Mouse (Mus musculus) heart, embryonic 10.5 days (tissue): ENCODE data around the gene Arhgef40. TPM values are rescaled to one million over a fixed set of nuclear protein-coding genes. Genes with fewer than 3 reads are reported as not detected.
A peak's percentile ranks its signal among the peaks of the same experiment; 100 is the strongest.

Experiments
- DNase-seq: peaks from one replicate; pipeline ENCODE4 v3.0.0-alpha.2; 2017; ENCODE audit warnings: low spot score
- H3K27ac ChIP-seq: fragments of 300-500 bp; sonication (generic); 2 replicates; pipeline ENCODE4 v1.5.1; 2016; ENCODE audit warnings: mild to moderate bottlenecking
- H3K27me3 ChIP-seq: fragments of 300-500 bp; sonication (generic); 2 replicates; pipeline ENCODE4 v1.6.1; 2016; ENCODE audit warnings: mild to moderate bottlenecking; ENCODE audit not compliant: poor library complexity, insufficient read depth, severe bottlenecking
- H3K36me3 ChIP-seq: fragments of 300-500 bp; sonication (generic); 2 replicates; pipeline ENCODE4 v1.6.1; 2016; ENCODE audit warnings: mild to moderate bottlenecking, moderate library complexity
- H3K4me1 ChIP-seq: fragments of 300-500 bp; sonication (generic); 2 replicates; pipeline ENCODE4 v1.6.1; 2016; ENCODE audit warnings: mild to moderate bottlenecking
- H3K4me3 ChIP-seq: fragments of 300-500 bp; sonication (generic); 2 replicates; pipeline ENCODE4 v1.5.1; 2016; ENCODE audit warnings: mild to moderate bottlenecking, moderate library complexity
- H3K9me3 ChIP-seq: fragments of 300-500 bp; sonication (generic); 2 replicates; pipeline ENCODE4 v1.6.1; 2016; ENCODE audit warnings: mild to moderate bottlenecking, moderate library complexity
- WGBS: fragments of 180-500 bp; shearing (Covaris S2); methylation state at CpG from one replicate; pipeline ENCODE4 v1.1.7; 2016; 5-methylcytosine and 5-hydroxymethylcytosine counted together
- polyA plus RNA-seq: library from polyadenylated mRNA; unstranded; fragments of >200 nt; fragmentation: Nextera tagmentation; extraction: Ambion mirVana; gene quantifications from 2 replicates; pipeline ENCODE4 v1.2.1, GENCODE M21; 2016

Gene Arhgef40
- polyA plus RNA-seq, 1 experiment from 2014 or later: 86.4 TPM

GRCm38 (mm10) chr14:51986153-51986505 is 1.6 kb downstream of the Arhgef40 start:
- 0 out of 2 replicates have a peak, but pooled peaks cover 11% of the 10 kb centered on the region for H3K27me3 ChIP-seq
- 6% methylated on average over 7 of the region's 7 CpGs for WGBS
- no peak for DNase-seq

GRCm38 (mm10) chr14:51987177-51987576 is 2.7 kb downstream of the Arhgef40 start:
- 91% methylated on average over 6 of the region's 6 CpGs for WGBS
- peaks cover 23% of the 10 kb centered on the region for H3K4me1 ChIP-seq
- no peaks in the 10 kb centered on the region for H3K9me3 ChIP-seq
- H3K27ac ChIP-seq: no peak overlapping the region
- H3K27me3 ChIP-seq: 0 out of 2 replicates have a peak, but pooled peaks cover 11% of the 10 kb centered on the region
- peaks cover 50% of the 10 kb centered on the region for H3K36me3 ChIP-seq
- no peak for DNase-seq
- H3K4me3 ChIP-seq: no peak overlapping the region

More at GRCm38 (mm10) chr14:51986153-51986505, 1.6 kb downstream of the Arhgef40 start:
- Histone ChIP-seq H3K27ac (peak overlapping the region; percentile 94), H3K4me3 (peak overlapping the region; percentile 78), H3K4me1 (peaks cover 23% of the 10 kb centered on the region), H3K9me3 (no peaks in the 10 kb centered on the region), H3K36me3 (peaks cover 40% of the 10 kb centered on the region)

- Histone ChIP-seq H3K4me1 (peaks cover 21% of the 10 kb centered on the region), H3K36me3 (peaks cover 62% of the 10 kb centered on the region), H3K27me3 (0 out of 2 replicates have a peak, but pooled peaks cover 11% of the 10 kb centered on the region), H3K9me3 (no peaks in the 10 kb centered on the region), H3K4me3 (no peak overlapping the region), H3K27ac (no peak overlapping the region)
- WGBS: 78% methylated on average over 12 of the region's 12 CpGs
- DNase-seq: no peak
Measured at GRCm38 (mm10) chr14:51988731-51989130, 4.2 kb downstream of the Arhgef40 start.

- H3K27ac ChIP-seq: no peak overlapping the region
- peaks cover 14% of the 10 kb centered on the region for H3K4me1 ChIP-seq
- WGBS: 66% methylated on average over 12 of the region's 12 CpGs
- H3K36me3 ChIP-seq: peaks cover 70% of the 10 kb centered on the region
- H3K27me3 ChIP-seq: 0 out of 2 replicates have a peak, but pooled peaks cover 11% of the 10 kb centered on the region
- DNase-seq: no peak
- no peak overlapping the region for H3K4me3 ChIP-seq
- H3K9me3 ChIP-seq: no peaks in the 10 kb centered on the region
Measured at GRCm38 (mm10) chr14:51989461-51989970, 5.0 kb downstream of the Arhgef40 start.

- no peak overlapping the region for H3K27ac ChIP-seq
- H3K4me1 ChIP-seq: no peaks in the 10 kb centered on the region
- no peak overlapping the region for H3K4me3 ChIP-seq
- no peak for DNase-seq
- H3K9me3 ChIP-seq: no peaks in the 10 kb centered on the region
- H3K36me3 ChIP-seq: peaks cover 94% of the 10 kb centered on the region
- WGBS: 92% methylated on average over 4 of the region's 4 CpGs
- 0 out of 2 replicates have a peak, but pooled peaks cover 3% of the 10 kb centered on the region for H3K27me3 ChIP-seq
Measured at GRCm38 (mm10) chr14:51994453-51994852, 9.9 kb downstream of the Arhgef40 start.

GRCm38 (mm10) chr14:51995219-51995871 is 10.8 kb downstream of the Arhgef40 start:
- H3K27me3 ChIP-seq: no peaks in the 10 kb centered on the region
- no peaks in the 10 kb centered on the region for H3K4me1 ChIP-seq
- H3K9me3 ChIP-seq: no peaks in the 10 kb centered on the region
- no peak overlapping the region for H3K4me3 ChIP-seq
- WGBS: 77% methylated on average over 12 of the region's 12 CpGs
- no peak for DNase-seq
- no peak overlapping the region for H3K27ac ChIP-seq
- H3K36me3 ChIP-seq: peaks cover 94% of the 10 kb centered on the region

GRCm38 (mm10) chr14:51996231-51996841 is 11.8 kb downstream of the Arhgef40 start:
- Histone ChIP-seq H3K4me1 (no peaks in the 10 kb centered on the region), H3K27me3 (no peaks in the 10 kb centered on the region), H3K4me3 (no peak overlapping the region), H3K27ac (no peak overlapping the region), H3K36me3 (peaks cover 93% of the 10 kb centered on the region), H3K9me3 (no peaks in the 10 kb centered on the region)
- no peak for DNase-seq
- 82% methylated on average over 13 of the region's 13 CpGs for WGBS

GRCm38 (mm10) chr14:51996866-51997265 is 12.3 kb downstream of the Arhgef40 start:
- H3K4me3 ChIP-seq: no peak overlapping the region
- H3K4me1 ChIP-seq: no peaks in the 10 kb centered on the region
- H3K36me3 ChIP-seq: peaks cover 91% of the 10 kb centered on the region
- no peak overlapping the region for H3K27ac ChIP-seq
- H3K9me3 ChIP-seq: no peaks in the 10 kb centered on the region
- WGBS: 62% methylated on average over 17 of the region's 17 CpGs
- H3K27me3 ChIP-seq: no peaks in the 10 kb centered on the region
- DNase-seq: no peak

- H3K27ac ChIP-seq: no peak overlapping the region
- H3K27me3 ChIP-seq: no peaks in the 10 kb centered on the region
- H3K9me3 ChIP-seq: no peaks in the 10 kb centered on the region
- DNase-seq: peak; percentile 75
- no peaks in the 10 kb centered on the region for H3K4me1 ChIP-seq
- H3K36me3 ChIP-seq: peaks cover 91% of the 10 kb centered on the region
- 83% methylated on average over 14 of the region's 14 CpGs for WGBS
- no peak overlapping the region for H3K4me3 ChIP-seq
Measured at GRCm38 (mm10) chr14:51997483-51997882, 13.0 kb downstream of the Arhgef40 start.

GRCm38 (mm10) chr14:52003981-52004495 is 19.5 kb downstream of the Arhgef40 start:
- DNase-seq: no peak
- Histone ChIP-seq H3K4me1 (peaks cover 47% of the 10 kb centered on the region), H3K36me3 (peaks cover 90% of the 10 kb centered on the region), H3K27me3 (no peaks in the 10 kb centered on the region), H3K9me3 (no peaks in the 10 kb centered on the region), H3K4me3 (no peak overlapping the region), H3K27ac (no peak overlapping the region)
- 56% methylated on average over 16 of the region's 16 CpGs for WGBS

- peaks cover 58% of the 10 kb centered on the region for H3K4me1 ChIP-seq
- 68% methylated on average over 7 of the region's 7 CpGs for WGBS
- H3K9me3 ChIP-seq: no peaks in the 10 kb centered on the region
- peaks cover 87% of the 10 kb centered on the region for H3K36me3 ChIP-seq
- no peak for DNase-seq
- peak overlapping the region; percentile 69 for H3K27ac ChIP-seq
- no peak overlapping the region for H3K4me3 ChIP-seq
- H3K27me3 ChIP-seq: no peaks in the 10 kb centered on the region
Measured at GRCm38 (mm10) chr14:52005141-52005540, 20.6 kb downstream of the Arhgef40 start.

GRCm38 (mm10) chr14:52005616-52006015 is 21.1 kb downstream of the Arhgef40 start:
- Histone ChIP-seq H3K9me3 (no peaks in the 10 kb centered on the region), H3K4me1 (peaks cover 63% of the 10 kb centered on the region), H3K27me3 (no peaks in the 10 kb centered on the region), H3K36me3 (peaks cover 83% of the 10 kb centered on the region), H3K4me3 (peak overlapping the region; percentile 23), H3K27ac (peak overlapping the region; percentile 69; the same call in 1 of the 2 replicates)
- 58% methylated on average over 6 of the region's 6 CpGs for WGBS
- no peak for DNase-seq

- peaks cover 69% of the 10 kb centered on the region for H3K4me1 ChIP-seq
Measured at GRCm38 (mm10) chr14:52006241-52006640, 21.7 kb downstream of the Arhgef40 start.

More at GRCm38 (mm10) chr14:52006241-52006640, 21.7 kb downstream of the Arhgef40 start:
- Histone ChIP-seq H3K9me3 (no peaks in the 10 kb centered on the region), H3K4me3 (peak overlapping the region; percentile 23), H3K36me3 (peaks cover 77% of the 10 kb centered on the region), H3K27me3 (no peaks in the 10 kb centered on the region), H3K27ac (peak overlapping the region; percentile 69)
- DNase-seq: no peak
- 43% methylated on average over 8 of the region's 8 CpGs for WGBS
